Mouse (Mus musculus) lung, postnatal 0 days (tissue): ENCODE data around the gene Mafg. TPM values are rescaled to one million over a fixed set of nuclear protein-coding genes. Genes with fewer than 3 reads are reported as not detected.

Experiments used
- ATAC-seq: fragments of 200-750 bp; cut with Nextera tagmentation; 2 replicates; pipeline ENCODE4 v1.8.0; 2017; ENCODE audit warnings: moderate library complexity
- DNase-seq: peaks from one replicate; pipeline ENCODE4 v3.0.0-alpha.2; 2016; ENCODE audit warnings: low spot score
- H3K27ac ChIP-seq: fragments of 300-500 bp; sonication (generic); 2 replicates; pipeline ENCODE4 v1.5.1; 2014; ENCODE audit warnings: antibody characterized with exemption, mild to moderate bottlenecking, low read length, mixed read lengths
- H3K27me3 ChIP-seq: fragments of 300-500 bp; sonication (generic); replicated peaks from 2 replicates; pipeline ENCODE4 v1.6.1; 2014; ENCODE audit warnings: low read length, mixed read lengths; ENCODE audit not compliant: insufficient read depth
- H3K36me3 ChIP-seq: fragments of 300-500 bp; sonication (generic); 2 replicates; pipeline ENCODE4 v1.6.1; 2014; ENCODE audit warnings: low read length, mixed read lengths; ENCODE audit not compliant: insufficient read depth
- H3K4me1 ChIP-seq: fragments of 300-500 bp; sonication (generic); 2 replicates; pipeline ENCODE4 v1.6.1; 2014; ENCODE audit warnings: antibody characterized with exemption, low read depth, low read length, mixed read lengths; ENCODE audit not compliant: insufficient read depth
- H3K4me2 ChIP-seq: fragments of 300-500 bp; sonication (generic); replicated peaks from 2 replicates; pipeline ENCODE4 v1.6.1; 2014; ENCODE audit warnings: low read depth, mild to moderate bottlenecking, low read length, moderate library complexity, mixed read lengths
- H3K4me3 ChIP-seq: fragments of 300-500 bp; sonication (generic); 2 replicates; pipeline ENCODE4 v1.5.1; 2014; ENCODE audit warnings: low read depth, low read length
- H3K9ac ChIP-seq: fragments of 300-500 bp; sonication (generic); replicated peaks from 2 replicates; pipeline ENCODE4 v1.6.1; 2014; ENCODE audit warnings: low read depth, mild to moderate bottlenecking
- H3K9me3 ChIP-seq: fragments of 300-500 bp; sonication (generic); 2 replicates; pipeline ENCODE4 v1.6.1; 2016; ENCODE audit warnings: low read length, mixed read lengths
- CTCF ChIP-seq: IDR thresholded peaks from 2 replicates; pipeline ENCODE4 v1.5.1; 2016; ENCODE audit warnings: antibody characterized with exemption, mild to moderate bottlenecking
- EP300 ChIP-seq: IDR thresholded peaks from 2 replicates; pipeline ENCODE4 v1.6.1; 2016; ENCODE audit warnings: antibody characterized with exemption, mild to moderate bottlenecking, control low read depth
- WGBS: fragments of 180-500 bp; shearing (Covaris S2); extraction: QIAGEN DNeasy Blood & Tissue Kit; methylation state at CpG from one replicate; pipeline ENCODE4 v1.1.7; 2014; 5-methylcytosine and 5-hydroxymethylcytosine counted together
- polyA plus RNA-seq: library from polyadenylated mRNA; unstranded; fragments of >200 nt; fragmentation: Nextera tagmentation; extraction: Ambion mirVana; gene quantifications from 2 replicates; pipeline ENCODE4 v1.2.1, GENCODE M21; 2015

Mafg gene
- polyA plus RNA-seq, 1 experiment from 2014 or later: 25.9 TPM

- no peak for TF ChIP-seq CTCF
- no peak for TF ChIP-seq EP300
- 93% methylated on average over 3 of the region's 3 CpGs for WGBS
- H3K27me3 ChIP-seq: no peaks in the 10 kb centered on the region
- H3K4me3 ChIP-seq: no peak overlapping the region
- H3K4me2 ChIP-seq: no peak overlapping the region
- ATAC-seq: no peak
- H3K27ac ChIP-seq: no peak overlapping the region
- no peak overlapping the region for H3K9ac ChIP-seq
- no peak for DNase-seq
- H3K4me1 ChIP-seq: peaks cover 12% of the 10 kb centered on the region; the same call in 1 of the 2 replicates
- H3K9me3 ChIP-seq: no peaks in the 10 kb centered on the region
- 0 out of 2 replicates have a peak, but pooled peaks cover 7% of the 10 kb centered on the region for H3K36me3 ChIP-seq
Measured at GRCm38 (mm10) chr11:120600716-120601115, 32.7 kb downstream of the Mafg start.

- no peak for ATAC-seq
- peak overlapping the region; percentile 95 for H3K4me2 ChIP-seq
- H3K9ac ChIP-seq: peak overlapping the region; percentile 39; the same call in 1 of the 2 replicates
- TF ChIP-seq EP300 (no peak), CTCF (no peak)
- H3K36me3 ChIP-seq: 0 out of 2 replicates have a peak, but pooled peaks cover 14% of the 10 kb centered on the region
- no peak for DNase-seq
- H3K27me3 ChIP-seq: no peaks in the 10 kb centered on the region
- H3K9me3 ChIP-seq: no peaks in the 10 kb centered on the region
- peak overlapping the region; percentile 65 for H3K27ac ChIP-seq
- WGBS: 44% methylated on average over 17 of the region's 17 CpGs
- H3K4me1 ChIP-seq: peaks cover 12% of the 10 kb centered on the region; the same call in 1 of the 2 replicates
- peak overlapping the region; percentile 88 for H3K4me3 ChIP-seq
Measured at GRCm38 (mm10) chr11:120598990-120599549, 34.3 kb downstream of the Mafg start.

- DNase-seq: peak; percentile 98
- peak; percentile 20; the same call in 1 of the 2 replicates for TF ChIP-seq CTCF
- TF ChIP-seq EP300: no peak
- H3K27ac ChIP-seq: peak within 1 kb of the TSS; percentile 89
- no peaks in the 10 kb centered on the region for H3K9me3 ChIP-seq
- H3K4me2 ChIP-seq: peak within 1 kb of the TSS; percentile 95
- peak within 1 kb of the TSS; percentile 88 for H3K4me3 ChIP-seq
- ATAC-seq: peak; percentile 99
- under 1% methylated on average over 57 of the region's 88 CpGs for WGBS
- H3K27me3 ChIP-seq: no peaks in the 10 kb centered on the region
- peak within 1 kb of the TSS; percentile 91 for H3K9ac ChIP-seq
- peaks cover 19% of the 10 kb centered on the region; the same call in 1 of the 2 replicates for H3K36me3 ChIP-seq
- H3K4me1 ChIP-seq: peaks cover 12% of the 10 kb centered on the region; the same call in 1 of the 2 replicates
Measured at GRCm38 (mm10) chr11:120598283-120598989, 35.0 kb downstream of the Mafg start, which contains the start of the genes Alyref and Anapc11. Gene Alyref (minus strand): TSS chr11:120598365. Gene Anapc11 (plus strand): TSS chr11:120598421.

GRCm38 (mm10) chr11:120597240-120598235 lies 35.9 kb downstream of the Mafg start:
- peak; percentile 60 for DNase-seq
- WGBS: 5% methylated on average over 53 of the region's 99 CpGs

GRCm38 (mm10) chr11:120588531-120588930 lies 44.9 kb downstream of the Mafg start:
- WGBS: 87% methylated on average over 6 of the region's 6 CpGs
- no peak overlapping the region for H3K4me3 ChIP-seq
- no peak overlapping the region for H3K27ac ChIP-seq
- H3K4me1 ChIP-seq: no peaks in the 10 kb centered on the region
- ATAC-seq (no peak), DNase-seq (no peak)
- H3K36me3 ChIP-seq: peaks cover 25% of the 10 kb centered on the region
- H3K4me2 ChIP-seq: no peak overlapping the region
- no peaks in the 10 kb centered on the region for H3K27me3 ChIP-seq
- TF ChIP-seq CTCF (no peak), EP300 (no peak)
- H3K9ac ChIP-seq: no peak overlapping the region
- no peaks in the 10 kb centered on the region for H3K9me3 ChIP-seq

More at GRCm38 (mm10) chr11:120597240-120598235, 35.9 kb downstream of the Mafg start:
- peak overlapping the region; percentile 89 for H3K27ac ChIP-seq
- H3K27me3 ChIP-seq: no peaks in the 10 kb centered on the region
- peak; percentile 37 for ATAC-seq
- peaks cover 27% of the 10 kb centered on the region; the same call in 1 of the 2 replicates for H3K36me3 ChIP-seq
- no peaks in the 10 kb centered on the region for H3K9me3 ChIP-seq
- H3K9ac ChIP-seq: peak overlapping the region; percentile 91
- TF ChIP-seq CTCF: no peak
- no peak for TF ChIP-seq EP300
- H3K4me3 ChIP-seq: peak overlapping the region; percentile 88
- H3K4me2 ChIP-seq: peak overlapping the region; percentile 95
- H3K4me1 ChIP-seq: peaks cover 12% of the 10 kb centered on the region; the same call in 1 of the 2 replicates
